Mouse (Mus musculus) forebrain, embryonic 10.5 days (tissue): ENCODE measurements around the gene Ift81. TPM values are rescaled to one million over a fixed set of nuclear protein-coding genes. Genes with fewer than 3 reads are reported as not detected.

Experiments used
- DNase-seq: peaks from one replicate; pipeline ENCODE4 v3.0.0-alpha.2; 2017; ENCODE audit warnings: low spot score; ENCODE audit errors: extremely low spot score
- H3K27ac ChIP-seq: fragments of 300-500 bp; sonication (generic); 2 replicates; pipeline ENCODE4 v1.5.1; 2016; ENCODE audit warnings: mild to moderate bottlenecking
- H3K27me3 ChIP-seq: fragments of 300-500 bp; sonication (generic); 2 replicates; pipeline ENCODE4 v1.6.1; 2016; ENCODE audit warnings: mild to moderate bottlenecking; ENCODE audit not compliant: poor library complexity, severe bottlenecking
- H3K36me3 ChIP-seq: fragments of 300-500 bp; sonication (generic); replicated peaks from 2 replicates; pipeline ENCODE4 v1.6.1; 2016; ENCODE audit warnings: mild to moderate bottlenecking, moderate library complexity
- H3K4me1 ChIP-seq: fragments of 300-500 bp; sonication (generic); 2 replicates; pipeline ENCODE4 v1.6.1; 2016
- H3K4me3 ChIP-seq: fragments of 300-500 bp; sonication (generic); 2 replicates; pipeline ENCODE4 v1.5.1; 2016; ENCODE audit warnings: mild to moderate bottlenecking, moderate library complexity
- H3K9me3 ChIP-seq: fragments of 300-500 bp; sonication (generic); 2 replicates; pipeline ENCODE4 v1.6.1; 2016; ENCODE audit warnings: mild to moderate bottlenecking, moderate library complexity
- WGBS: fragments of 180-500 bp; shearing (Covaris S2); methylation state at CpG from one replicate; pipeline ENCODE4 v1.1.7; 2016; 5-methylcytosine and 5-hydroxymethylcytosine counted together
- polyA plus RNA-seq: library from polyadenylated mRNA; unstranded; fragments of >200 nt; fragmentation: Nextera tagmentation; extraction: Ambion mirVana; gene quantifications from 2 replicates; pipeline ENCODE4 v1.2.1, GENCODE M21; 2016

The Ift81 gene
- polyA plus RNA-seq, 1 experiment from 2014 or later: 45.8 TPM

DNA sequence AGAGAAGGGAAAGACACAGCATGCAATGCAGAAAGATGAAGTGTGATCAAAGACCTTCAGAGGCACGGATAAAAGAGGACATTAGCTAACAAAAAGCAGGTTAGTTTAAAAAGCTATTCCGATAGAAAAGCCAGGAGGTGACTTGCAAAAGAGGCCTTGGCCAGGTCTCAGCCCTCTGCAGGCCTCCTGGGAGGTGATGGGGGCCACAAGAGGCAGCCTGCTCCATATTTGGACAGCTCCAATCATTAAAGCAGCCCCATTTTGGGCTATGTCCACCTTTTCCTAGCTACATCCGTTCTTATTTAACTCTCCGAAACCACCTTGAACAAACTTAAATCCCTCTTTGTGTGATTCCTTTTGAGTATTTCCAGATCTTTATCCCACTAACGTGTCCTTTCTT lies 108.8 kb downstream of the Ift81 start:
- Histone ChIP-seq H3K9me3 (peaks cover 6% of the 10 kb centered on the region; the same call in 1 of the 2 replicates), H3K4me1 (peaks cover 18% of the 10 kb centered on the region), H3K4me3 (no peak overlapping the region), H3K27me3 (peaks cover 8% of the 10 kb centered on the region), H3K27ac (no peak overlapping the region), H3K36me3 (no peaks in the 10 kb centered on the region)
- 85% methylated on average over 5 of the region's 5 CpGs for WGBS
- DNase-seq: no peak

DNA sequence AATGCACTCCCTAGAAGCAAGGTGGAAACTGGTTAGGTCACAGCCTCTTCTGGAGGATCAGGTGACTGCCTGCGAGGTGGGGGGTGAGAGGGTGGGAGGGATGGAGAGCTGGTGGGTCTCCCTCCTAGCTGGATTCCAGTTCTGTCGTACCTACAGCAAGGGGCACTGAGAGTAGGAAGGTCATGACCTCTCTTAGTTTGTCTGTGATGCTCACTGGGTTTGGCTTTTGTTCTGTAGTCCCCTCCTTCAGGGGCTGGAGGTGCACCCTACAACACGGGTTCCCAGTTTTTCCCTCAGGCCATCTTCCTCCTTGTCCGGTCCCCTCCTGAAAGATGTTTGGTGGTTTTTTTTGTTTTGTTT lies 110.6 kb downstream of the Ift81 start:
- Histone ChIP-seq H3K27ac (no peak overlapping the region), H3K4me3 (no peak overlapping the region), H3K27me3 (peaks cover 8% of the 10 kb centered on the region), H3K4me1 (peaks cover 36% of the 10 kb centered on the region), H3K36me3 (peaks cover 17% of the 10 kb centered on the region), H3K9me3 (peaks cover 6% of the 10 kb centered on the region; the same call in 1 of the 2 replicates)
- no peak for DNase-seq
- 23% methylated on average over 4 of the region's 4 CpGs for WGBS

DNA sequence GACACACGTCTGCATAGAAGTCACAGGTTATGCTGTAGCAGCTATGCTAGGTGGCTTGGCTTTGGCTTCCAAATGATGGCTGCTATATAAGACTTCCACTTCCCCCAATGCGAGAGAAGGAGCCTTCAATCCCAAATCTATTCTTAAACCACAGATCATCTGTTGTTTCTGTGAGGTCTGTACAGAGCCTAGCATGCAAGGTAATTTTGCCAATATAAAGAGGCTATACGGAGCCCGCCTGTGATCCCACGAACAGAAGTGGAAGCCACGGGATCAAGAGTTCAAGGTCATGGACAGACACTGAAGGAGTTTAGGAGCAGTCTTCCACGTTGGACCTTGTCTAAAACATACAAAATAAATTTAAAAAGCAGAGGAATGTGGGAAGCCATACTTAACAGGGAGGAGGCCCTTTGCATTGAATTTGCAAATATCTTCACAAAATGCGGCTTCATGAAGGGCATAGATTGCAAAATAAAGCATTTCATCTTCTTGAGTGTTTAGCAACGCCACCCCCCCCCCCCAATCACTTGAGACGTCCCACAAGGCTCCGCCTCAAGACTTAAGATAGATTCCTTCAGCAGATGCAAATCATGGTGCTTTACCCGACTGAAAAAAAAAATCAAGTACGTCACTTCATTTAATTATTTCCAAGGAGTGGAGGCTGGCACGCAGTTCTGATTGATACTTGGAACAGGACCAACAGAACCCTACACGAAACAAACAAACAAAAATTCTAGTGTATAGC lies 111.1 kb downstream of the Ift81 start:
- Histone ChIP-seq H3K4me3 (peak overlapping the region; percentile 77), H3K36me3 (peaks cover 22% of the 10 kb centered on the region), H3K9me3 (peaks cover 6% of the 10 kb centered on the region; the same call in 1 of the 2 replicates), H3K4me1 (peaks cover 42% of the 10 kb centered on the region), H3K27ac (peak overlapping the region; percentile 100), H3K27me3 (peaks cover 8% of the 10 kb centered on the region)
- 39% methylated on average over 15 of the region's 15 CpGs for WGBS
- no peak for DNase-seq

DNA sequence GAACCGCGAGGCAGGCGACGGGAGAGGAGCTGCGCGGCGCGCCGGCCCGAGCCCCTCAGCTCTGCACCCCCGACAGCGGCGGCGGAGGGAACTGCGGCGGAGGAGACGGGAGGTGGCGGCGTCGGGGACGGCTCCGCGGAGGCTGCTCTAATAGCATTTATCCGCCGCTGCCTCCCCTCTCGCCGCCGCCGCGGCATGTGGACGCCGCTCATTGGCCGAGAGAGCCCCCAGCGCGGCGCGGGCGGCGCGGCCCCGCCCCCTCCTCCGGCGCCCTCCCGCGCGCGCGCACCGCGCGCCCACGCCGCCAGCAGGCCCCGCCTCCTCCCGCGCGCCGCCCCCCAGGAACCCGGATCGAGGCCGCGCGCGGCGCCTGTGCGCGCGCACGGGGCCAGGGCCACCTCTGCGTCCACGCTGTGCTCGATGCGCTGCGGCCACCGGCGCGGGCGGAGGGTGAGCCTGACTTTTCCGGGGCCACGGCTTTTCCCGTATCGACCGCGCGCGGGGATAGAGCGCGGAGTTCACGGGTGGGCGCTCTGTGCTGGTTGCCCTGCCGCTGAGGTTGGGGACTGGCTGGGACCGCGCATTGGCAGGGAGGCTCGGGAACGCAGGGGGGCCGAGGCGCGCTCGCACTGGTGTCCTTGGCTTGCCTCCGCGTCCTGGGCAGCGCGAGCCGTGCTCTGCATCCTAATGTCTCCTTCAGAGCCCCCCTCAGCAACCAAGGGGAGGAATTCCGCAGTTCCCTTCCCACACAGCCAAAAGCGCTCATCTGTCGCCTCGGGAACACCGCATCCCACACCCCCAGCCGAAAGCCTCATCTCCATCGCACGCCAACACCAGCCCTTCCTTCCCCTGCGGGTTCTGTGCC lies 112.0 kb downstream of the Ift81 start, which contains the start of gene Atp2a2:
TSS of gene Atp2a2 (minus strand) at position 149 of the 865 bp plus-strand sequence.
- Histone ChIP-seq H3K4me1 (peaks cover 47% of the 10 kb centered on the region), H3K9me3 (peaks cover 4% of the 10 kb centered on the region; the same call in 1 of the 2 replicates), H3K4me3 (peak within 1 kb of the TSS; percentile 77), H3K27me3 (peaks cover 8% of the 10 kb centered on the region), H3K36me3 (peaks cover 30% of the 10 kb centered on the region), H3K27ac (peak within 1 kb of the TSS; percentile 100)
- under 1% methylated on average over 100 of the region's 113 CpGs for WGBS
- peak; percentile 87 for DNase-seq

DNA sequence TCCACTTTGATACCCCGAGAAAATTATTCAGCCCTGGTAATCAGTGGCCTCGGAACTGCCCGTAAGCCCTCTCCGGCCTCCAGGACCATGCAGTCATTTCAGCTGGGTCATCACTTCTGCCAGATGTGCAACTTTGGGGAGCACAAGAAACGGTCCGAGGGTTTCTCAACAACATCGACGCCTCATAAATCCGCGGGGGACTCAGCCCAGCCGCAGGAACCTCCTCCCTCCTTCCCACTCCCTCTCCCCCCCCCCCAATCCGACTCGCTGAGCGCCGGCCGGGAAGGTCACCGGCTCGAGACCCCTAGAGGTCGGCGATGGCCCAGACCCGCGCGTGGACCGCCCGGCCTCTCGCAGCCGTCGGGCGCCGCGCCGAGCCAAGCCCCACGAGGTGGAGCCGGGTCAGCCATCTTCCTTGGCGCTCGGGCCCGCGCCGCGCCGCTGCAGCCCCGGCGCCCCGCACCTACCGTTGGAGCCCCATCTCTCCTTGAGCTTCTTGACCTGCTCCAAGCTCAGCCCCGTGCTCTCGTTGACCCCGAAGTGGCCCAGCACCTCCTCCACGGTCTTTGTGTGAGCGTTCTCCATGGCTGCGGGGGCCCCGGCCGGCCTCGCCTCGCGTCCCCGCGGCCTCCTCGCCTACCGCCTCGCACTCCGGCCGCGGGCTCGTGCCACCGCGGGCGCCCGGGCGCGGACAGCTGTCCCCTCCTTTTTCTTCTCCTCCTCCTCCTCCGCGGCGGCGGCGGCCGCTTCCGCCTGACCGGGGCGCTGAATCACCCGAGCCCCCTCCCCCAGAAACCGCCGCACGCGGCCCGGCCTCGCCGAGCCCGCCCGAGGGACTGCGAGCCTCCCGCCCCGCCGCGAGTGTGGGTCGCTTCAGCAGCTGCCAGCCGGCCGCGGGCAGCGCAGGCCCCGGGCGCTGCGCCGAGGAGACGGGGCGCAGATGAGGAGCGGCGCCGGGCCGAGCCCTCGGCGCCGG lies 112.9 kb downstream of the Ift81 start:
- whole genome bisulfite sequencing: under 1% methylated on average over 113 of the region's 113 CpGs
- peaks cover 47% of the 10 kb centered on the region for H3K4me1 ChIP-seq

DNA sequence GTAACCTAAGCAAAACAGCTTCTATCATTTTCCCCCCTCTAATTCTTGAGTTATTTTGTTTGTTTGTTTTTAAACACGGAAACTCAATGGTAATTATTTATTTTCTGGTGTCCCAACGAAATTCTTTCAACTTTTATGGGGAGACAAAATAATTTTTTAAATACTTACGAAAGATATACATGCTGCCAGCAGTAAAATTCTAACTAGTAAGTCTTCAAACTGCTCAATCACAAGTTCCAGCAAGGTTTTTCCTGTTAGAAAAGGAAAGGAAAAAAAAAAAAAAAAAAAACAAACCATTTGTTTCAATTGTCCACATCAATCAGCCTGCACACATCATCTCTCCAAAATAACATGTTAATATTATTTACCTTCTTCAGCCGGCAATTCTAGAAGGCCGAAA lies 113.8 kb downstream of the Ift81 start:
- Histone ChIP-seq H3K36me3 (peaks cover 47% of the 10 kb centered on the region), H3K4me3 (peak overlapping the region; percentile 77), H3K4me1 (peaks cover 47% of the 10 kb centered on the region), H3K9me3 (no peaks in the 10 kb centered on the region), H3K27me3 (peaks cover 8% of the 10 kb centered on the region), H3K27ac (peak overlapping the region; percentile 100)
- DNase-seq: no peak
- WGBS: 45% methylated on average over 5 of the region's 5 CpGs

More for the DNA sequence above, 112.9 kb downstream of the Ift81 start:
- Histone ChIP-seq H3K4me3 (peak overlapping the region; percentile 77), H3K27me3 (peaks cover 8% of the 10 kb centered on the region), H3K27ac (peak overlapping the region; percentile 100), H3K36me3 (peaks cover 39% of the 10 kb centered on the region), H3K9me3 (peaks cover under 1% of the 10 kb centered on the region; the same call in 1 of the 2 replicates)
- peak; percentile 67 for DNase-seq

Other genes with a start within 250 kb of the Ift81 start
- 84.6 and 92.9 TPM in 2 replicates for gene Gpn3, start 242.6 kb downstream of the Ift81 start, polyA plus RNA-seq
- 86.1 and 90.1 TPM in 2 replicates for gene Fam216a, start 242.2 kb downstream of the Ift81 start, polyA plus RNA-seq
- gene Arpc3, start 222.6 kb downstream of the Ift81 start, polyA plus RNA-seq: 91.9 and 98.7 TPM in 2 replicates
- 54.3 and 59.2 TPM in 2 replicates for gene Anapc7, start 192.8 kb downstream of the Ift81 start, polyA plus RNA-seq
- gene Atp2a2, start 112.3 kb downstream of the Ift81 start, polyA plus RNA-seq: 34.8 and 37.6 TPM in 2 replicates
- 0.31 and 0.60 TPM in 2 replicates for gene P2rx7, start 29.4 kb upstream of the Ift81 start, polyA plus RNA-seq
- 4.4 and 5.2 TPM in 2 replicates for gene P2rx4, start 93.0 kb upstream of the Ift81 start, polyA plus RNA-seq
- 22.6 and 24.1 TPM in 2 replicates for gene Camkk2, start 164.9 kb upstream of the Ift81 start, polyA plus RNA-seq
- gene Anapc5, start 206.8 kb upstream of the Ift81 start, polyA plus RNA-seq: 510 and 525 TPM in 2 replicates
- gene Rnf34, start 235.5 kb upstream of the Ift81 start, polyA plus RNA-seq: 48.5 and 53.4 TPM in 2 replicates